Mouse (Mus musculus): ENCODE measurements around the gene Dhrs7c.
A peak's percentile ranks its signal among the peaks of the same experiment; 100 is the strongest.

Gene Dhrs7c

GRCm38 (mm10) chr11:67845193-67845592 lies 47.2 kb downstream of the Dhrs7c start:
- DNase-seq = no peak

GRCm38 (mm10) chr11:67851770-67852169 lies 53.8 kb downstream of the Dhrs7c start:
- DNase-seq = no peak

GRCm38 (mm10) chr11:67853996-67854395 lies 56.0 kb downstream of the Dhrs7c start:
- DNase-seq = no peak

GRCm38 (mm10) chr11:67855035-67855434 lies 57.0 kb downstream of the Dhrs7c start:
- DNase-seq = peak; percentile 4 to 18

- DNase-seq = no peak
Observed at GRCm38 (mm10) chr11:67858518-67858917, 60.5 kb downstream of the Dhrs7c start.

- no peak for DNase-seq
Observed at GRCm38 (mm10) chr11:67860743-67861398, 62.9 kb downstream of the Dhrs7c start.

GRCm38 (mm10) chr11:67861399-67861838 lies 63.4 kb downstream of the Dhrs7c start:
- no peak for DNase-seq

GRCm38 (mm10) chr11:67865100-67865499 lies 67.1 kb downstream of the Dhrs7c start:
- DNase-seq = no peak

Measured in kidney, adult 8-10 months (tissue).